Mouse (Mus musculus) urinary bladder, postnatal 25 days (tissue): ENCODE results near the gene Lin7b.
"Not testable (repeated sequence)": the region's sequence is repeated elsewhere in the genome, so short reads cannot be mapped to it uniquely, and the experiment has no call there.

Experiments used
- DNase-seq: peaks from one replicate; pipeline ENCODE4 v3.0.0; 2022; ENCODE audit warnings: low spot score

Gene Lin7b

DNA sequence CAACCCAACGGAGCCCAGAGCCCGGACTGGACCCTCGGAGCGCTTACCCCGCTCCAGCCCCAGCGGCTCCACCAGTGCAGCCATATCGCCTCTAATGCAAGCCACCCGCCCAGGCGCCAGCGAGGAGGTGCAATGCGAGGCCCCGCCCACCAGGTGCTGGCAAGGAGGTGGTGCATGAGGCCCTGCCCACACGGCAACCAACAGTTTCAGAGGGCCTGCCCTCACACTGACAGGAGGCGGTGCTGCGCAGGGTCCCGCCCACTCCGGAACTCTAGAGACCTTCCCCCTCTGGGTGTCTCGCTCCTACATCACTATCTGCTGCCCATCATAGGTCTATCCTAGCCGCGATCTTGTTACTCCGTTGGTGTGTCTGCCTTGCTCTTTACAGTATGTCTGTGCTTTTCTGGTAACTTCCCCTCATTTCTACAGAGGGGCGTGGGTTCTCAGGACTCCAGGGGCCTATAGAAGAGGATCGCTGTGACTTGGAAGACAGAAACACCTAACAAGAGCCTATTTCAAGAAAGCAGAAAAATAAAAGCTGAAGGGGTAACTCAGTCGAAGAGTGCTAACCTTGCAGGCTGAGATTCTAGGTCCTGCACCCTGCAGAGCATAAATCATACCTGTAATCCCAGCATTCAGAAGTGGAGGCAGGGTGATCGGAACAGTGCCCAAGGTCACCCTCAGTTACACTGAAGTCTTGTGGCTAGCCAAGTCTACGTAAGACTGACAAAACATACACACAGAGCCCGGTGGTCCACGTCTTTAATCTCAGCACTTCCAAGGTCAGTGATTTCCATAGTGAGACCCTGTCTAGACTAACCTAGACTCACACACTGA, at the start of gene Lin7b:
Lin7b (minus strand) TSS at position 109 of the 837 bp plus-strand sequence.
- peak; percentile 82 for DNase-seq

DNA sequence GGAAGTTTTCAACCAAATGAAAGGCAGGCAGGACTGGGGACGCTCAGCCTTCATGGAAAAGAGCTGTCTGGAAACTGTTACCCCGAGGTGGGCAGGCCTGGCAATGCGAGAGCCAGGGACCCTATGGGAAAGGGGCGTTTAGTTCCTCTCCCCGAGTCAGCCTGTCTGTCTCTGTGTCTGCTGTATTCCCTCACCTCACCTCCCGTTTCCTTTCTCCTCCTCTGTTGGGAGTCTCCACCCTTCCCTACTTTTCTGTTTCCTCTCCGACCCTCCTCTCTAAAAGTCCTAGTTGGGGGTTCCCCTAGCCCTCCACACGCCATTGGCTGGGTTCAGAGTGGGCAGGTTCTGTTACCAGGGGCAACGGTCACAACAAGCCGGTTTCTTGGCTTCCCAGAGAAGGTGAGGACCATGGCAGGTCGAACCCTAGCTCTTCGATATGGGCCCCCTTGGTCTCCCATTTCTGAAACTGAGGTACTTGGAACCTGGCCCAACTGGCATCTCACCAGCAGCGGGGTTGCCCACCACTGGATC, 47.6 kb upstream of the Lin7b start:
- DNase-seq: no peak

GRCm38 (mm10) chr7:45415636-45416035, 45.3 kb upstream of the Lin7b start:
- DNase-seq: no peak

- no peak for DNase-seq
These were observed 44.4 kb upstream of the Lin7b start for GRCm38 (mm10) chr7:45414740-45415224.

DNA sequence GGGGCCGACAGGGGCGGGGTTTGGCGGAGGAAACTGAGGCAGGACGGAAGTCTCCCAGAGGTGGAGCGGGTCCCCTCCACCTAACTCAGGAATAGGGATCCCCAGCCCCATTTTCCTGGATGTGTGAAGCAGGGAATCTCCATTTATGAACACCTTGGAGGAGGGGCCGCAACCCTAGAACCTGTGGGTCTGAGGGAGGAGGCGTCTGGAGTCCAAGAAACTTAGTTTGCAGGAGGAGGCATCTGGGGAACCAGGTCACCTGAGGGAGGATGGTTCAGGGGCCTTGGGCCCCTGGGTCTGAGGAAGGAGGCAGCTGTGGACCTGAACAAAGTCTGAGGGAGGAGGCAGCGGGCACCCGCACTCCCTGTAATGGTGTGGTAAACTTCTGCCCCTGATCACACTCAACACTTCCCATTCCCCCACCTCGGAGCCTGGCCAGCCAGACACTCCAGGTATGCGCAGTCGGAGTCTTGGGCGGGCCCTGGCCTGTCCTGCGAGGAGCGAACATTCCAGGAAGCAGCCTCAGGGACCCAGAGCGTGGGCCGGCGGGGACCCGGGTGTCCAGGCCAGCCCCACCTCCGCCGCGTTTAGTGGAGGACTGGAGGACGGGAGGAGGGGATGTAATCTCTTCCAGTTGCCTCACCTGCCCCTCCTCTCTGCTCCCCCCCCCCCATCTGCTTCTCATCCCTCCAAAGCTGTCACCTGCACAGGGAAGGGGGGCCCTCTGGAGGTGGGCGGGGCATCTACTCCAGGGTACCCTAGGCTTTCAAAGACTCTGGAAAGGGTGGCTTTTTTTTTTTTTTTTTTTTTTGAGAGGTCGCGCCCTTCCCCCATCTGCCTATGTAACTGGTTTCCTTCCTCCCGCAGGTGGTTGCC, 43.7 kb upstream of the Lin7b start:
- DNase-seq: peak; percentile 57

DNA sequence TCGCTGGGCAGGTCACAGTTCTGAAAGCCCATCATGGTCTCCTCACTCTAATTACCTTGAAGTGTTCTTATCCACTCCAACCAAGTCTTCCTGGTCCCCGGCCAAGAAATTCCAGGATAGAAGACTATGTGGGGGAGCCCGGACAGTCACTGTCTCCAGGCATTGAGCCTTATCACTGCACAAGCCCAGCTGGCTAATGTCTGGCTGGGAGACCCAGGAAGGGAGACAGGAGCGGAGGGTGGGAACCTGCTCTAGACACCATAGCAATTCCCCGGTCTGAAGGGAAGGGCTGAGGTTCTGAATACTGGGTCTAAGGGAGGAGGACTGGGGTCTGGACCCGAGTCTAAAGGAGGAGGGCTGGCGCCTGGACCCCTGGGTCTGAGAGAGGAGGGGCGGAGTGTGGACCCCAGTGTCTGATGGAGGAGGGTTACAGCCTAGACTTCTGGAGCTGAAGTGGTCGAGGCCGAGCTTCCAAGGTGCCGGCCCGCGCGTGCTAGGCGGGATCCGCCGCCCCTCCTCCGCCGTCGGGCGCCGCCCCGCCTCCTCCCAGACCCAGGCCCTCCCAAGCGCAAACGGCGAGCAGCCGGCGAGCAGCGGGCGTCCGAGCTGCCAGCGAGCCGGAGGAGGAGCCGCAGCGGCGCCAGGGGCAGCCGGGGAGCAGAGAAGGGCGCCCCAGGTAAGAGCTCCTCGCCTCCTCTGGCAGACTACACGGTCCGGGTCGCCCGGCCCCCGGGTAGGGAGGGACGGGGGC, 42.9 kb upstream of the Lin7b start, which contains the start of gene Ntf5:
Ntf5 (plus strand) TSS at position 583 of the 751 bp plus-strand sequence.
- peak; percentile 46 for DNase-seq

- DNase-seq: no peak
These were observed 42.0 kb upstream of the Lin7b start for GRCm38 (mm10) chr7:45412421-45412820.

DNA sequence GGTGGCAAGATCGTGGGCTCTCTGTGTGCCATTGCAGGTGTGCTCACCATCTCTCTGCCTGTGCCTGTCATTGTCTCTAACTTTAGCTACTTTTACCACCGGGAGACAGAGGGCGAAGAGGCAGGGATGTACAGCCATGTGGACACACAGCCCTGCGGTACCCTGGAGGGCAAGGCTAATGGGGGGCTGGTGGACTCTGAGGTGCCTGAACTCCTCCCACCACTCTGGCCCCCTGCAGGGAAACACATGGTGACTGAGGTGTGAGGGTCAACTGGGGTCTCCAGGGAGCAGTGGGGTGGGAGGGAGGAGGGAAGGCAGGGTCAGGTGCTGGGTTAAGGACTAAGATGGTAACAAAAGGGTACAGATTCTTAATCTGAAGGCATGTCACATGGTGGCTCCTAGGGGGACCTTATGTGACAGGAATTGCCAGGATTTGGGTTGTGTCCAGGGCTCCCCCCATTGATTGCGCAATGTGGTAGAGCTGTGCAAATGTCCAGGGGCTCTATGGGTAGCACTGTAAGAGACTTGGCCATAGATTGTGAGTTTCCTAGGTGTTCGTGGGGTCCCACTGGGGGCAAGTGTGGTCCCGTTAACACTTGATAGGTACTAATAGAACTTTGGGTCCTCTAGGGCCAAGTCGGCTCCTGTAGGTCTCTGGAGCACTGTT, 39.2 kb upstream of the Lin7b start:
- no peak for DNase-seq

GRCm38 (mm10) chr7:45408949-45409348, 38.6 kb upstream of the Lin7b start:
- no peak for DNase-seq

GRCm38 (mm10) chr7:45408351-45408750, 38.0 kb upstream of the Lin7b start:
- no peak for DNase-seq

GRCm38 (mm10) chr7:45407836-45408235, 37.5 kb upstream of the Lin7b start:
- no peak for DNase-seq

DNA sequence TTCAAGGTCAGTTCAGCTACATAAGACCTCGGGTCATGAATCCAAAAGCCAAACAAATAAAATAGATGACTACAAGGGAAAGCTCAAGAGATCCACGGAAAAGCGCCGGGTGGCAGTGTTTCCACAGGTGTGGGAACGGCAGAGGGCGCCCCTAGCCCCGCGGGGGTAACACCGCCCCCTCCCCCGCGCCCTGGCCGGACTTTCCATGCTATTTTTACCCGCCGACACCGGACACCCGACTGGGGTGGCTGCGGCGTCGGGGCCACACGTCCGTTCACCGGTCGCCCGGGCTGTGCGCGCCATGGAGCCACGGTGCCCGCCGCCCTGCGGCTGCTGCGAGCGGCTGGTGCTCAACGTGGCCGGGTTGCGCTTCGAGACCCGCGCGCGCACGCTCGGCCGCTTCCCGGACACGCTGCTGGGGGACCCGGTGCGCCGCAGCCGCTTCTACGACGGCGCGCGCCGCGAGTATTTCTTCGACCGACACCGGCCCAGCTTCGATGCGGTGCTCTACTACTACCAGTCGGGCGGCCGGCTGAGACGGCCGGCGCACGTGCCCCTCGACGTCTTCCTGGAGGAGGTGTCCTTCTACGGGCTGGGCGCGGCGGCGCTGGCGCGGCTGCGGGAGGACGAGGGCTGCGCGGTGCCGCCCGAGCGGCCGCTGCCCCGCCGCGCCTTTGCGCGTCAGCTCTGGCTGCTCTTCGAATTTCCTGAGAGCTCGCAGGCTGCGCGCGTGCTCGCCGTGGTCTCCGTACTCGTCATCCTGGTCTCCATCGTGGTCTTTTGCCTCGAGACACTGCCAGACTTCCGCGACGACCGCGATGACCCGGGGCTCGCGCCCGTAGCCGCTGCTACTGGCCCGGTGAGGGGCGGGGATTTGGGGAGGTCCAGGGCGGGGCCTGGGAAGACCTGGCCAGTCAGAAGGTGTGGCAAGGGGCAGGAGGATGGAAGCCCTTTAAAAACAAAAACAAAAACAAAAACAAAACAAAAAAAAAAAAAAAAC, 36.1 kb upstream of the Lin7b start:
- DNase-seq: no peak

DNA sequence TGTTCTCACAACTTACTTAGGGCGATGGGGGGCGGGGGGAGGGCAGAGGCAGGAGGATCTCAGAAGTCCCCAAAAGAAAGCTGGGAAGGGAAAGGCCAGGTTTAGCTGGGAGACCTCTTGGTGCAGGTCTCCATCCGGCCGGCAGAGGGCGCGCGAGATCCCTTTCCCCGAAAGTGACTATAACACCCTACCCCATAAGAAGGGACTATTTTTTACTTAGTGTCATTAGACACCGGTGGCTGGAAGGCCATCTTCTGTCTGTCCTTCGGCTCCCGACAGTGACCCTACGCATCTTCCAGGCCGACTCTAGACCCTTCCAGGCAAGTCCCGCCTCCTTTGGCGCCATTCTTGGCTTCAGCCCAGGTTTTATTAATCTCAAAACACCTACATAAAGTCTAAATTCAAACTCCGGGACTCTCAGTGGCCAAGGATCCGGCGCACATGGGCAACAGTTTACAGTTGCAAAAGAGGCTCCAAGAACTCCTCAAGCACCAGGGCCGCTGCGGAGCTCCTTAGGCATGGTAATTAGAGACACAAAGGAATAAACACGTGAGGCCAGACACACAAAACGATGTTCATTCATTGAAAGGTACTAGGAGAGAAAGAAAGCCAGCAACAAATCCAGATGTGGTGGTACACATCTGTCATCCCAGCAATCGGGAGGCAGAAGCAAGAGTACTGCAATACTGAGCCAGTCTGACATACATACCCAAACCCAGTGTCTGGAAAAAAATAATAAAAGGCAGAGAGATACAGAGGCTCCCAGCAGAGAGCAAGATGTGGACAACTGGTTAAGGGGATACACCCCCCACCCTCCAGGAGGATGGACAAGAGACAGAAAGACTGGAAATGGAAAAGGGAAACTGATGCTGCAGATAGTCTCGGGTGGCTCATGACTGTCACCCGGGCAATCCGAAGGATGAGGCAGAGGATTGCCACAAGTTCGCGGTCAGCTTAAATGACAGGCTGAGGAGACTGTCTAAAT, 35.0 kb upstream of the Lin7b start, which contains the start of gene Kcna7:
Kcna7 (plus strand) TSS at position 563 of the 985 bp plus-strand sequence.
- peak; percentile 77 for DNase-seq

- DNase-seq: peak; percentile 63
These were observed 33.3 kb upstream of the Lin7b start for GRCm38 (mm10) chr7:45403532-45404261.

DNA sequence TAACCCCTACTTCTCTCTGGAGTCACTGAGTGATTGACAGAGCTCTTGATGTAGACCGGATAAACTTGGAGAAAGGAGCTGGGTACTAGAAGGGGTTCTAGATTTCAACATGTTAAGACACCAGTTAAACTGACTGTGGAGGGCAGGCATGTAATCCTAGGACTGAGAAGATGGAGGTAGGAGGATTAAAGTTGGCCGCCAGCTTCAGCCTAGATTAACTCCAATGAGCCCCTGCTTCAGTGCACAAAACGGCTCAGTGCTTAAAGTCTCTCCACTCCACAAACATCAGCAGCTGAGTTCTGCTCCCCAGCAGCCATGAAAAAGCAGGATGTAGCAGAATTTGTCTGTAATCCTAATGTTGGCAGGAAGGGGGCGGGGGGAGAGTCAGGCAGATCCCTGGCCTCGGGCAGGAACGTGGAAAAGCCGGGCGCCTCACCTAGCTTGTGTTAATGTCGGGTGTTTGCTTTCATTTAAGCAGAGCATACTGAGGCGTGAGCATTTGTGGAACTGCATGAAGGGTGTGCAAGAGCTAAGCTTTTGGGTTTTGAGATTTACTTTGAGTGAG, 31.2 kb upstream of the Lin7b start:
- no peak for DNase-seq

DNA sequence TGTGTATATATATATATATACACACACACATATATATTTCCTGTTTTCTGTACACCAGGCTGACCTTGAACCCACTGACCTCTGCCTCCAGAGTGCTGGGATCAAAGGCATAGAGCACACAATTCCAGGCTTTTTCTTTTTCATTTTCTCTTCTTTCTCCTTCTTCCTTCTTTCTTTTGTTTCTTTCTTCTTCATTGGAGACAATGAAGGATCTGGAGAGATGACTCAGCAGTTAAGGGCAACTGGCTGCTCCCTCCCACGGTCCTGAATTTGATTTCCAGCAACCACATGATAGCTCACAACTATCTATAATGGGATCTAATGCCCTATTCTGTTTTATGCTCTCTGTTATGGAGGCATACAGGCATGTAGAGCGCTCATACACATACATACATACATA, 26.4 kb upstream of the Lin7b start:
- no peak for DNase-seq

DNA sequence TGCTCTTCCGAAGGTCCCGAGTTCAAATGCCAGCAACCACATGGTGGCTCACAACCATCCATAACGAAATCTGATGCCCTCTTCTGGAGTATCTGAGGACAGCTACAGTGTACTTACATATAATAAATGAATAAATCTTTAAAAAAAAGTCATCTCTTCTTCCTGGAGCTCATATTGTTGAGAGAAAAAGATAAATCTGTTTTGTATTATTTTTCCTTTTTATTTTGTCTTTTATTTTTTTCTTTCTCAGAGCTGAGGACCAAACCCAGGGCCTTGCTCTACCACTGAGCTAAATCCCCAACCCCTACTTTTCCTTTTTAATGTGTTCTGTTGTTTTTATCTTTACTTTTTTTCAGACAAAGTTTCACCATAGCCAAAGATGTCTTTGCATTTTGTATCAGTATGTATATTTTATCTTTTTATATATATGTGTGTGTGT, 26.0 kb upstream of the Lin7b start:
- DNase-seq: not testable (repeated sequence)
